Mouse (Mus musculus): ENCODE measurements around the gene Fto. TPM values are rescaled to one million over a fixed set of nuclear protein-coding genes. Genes with fewer than 3 reads are reported as not detected.

The Fto gene
- polyA plus RNA-seq, 1 experiment from 2014 or later: 28.6 TPM

DNA sequence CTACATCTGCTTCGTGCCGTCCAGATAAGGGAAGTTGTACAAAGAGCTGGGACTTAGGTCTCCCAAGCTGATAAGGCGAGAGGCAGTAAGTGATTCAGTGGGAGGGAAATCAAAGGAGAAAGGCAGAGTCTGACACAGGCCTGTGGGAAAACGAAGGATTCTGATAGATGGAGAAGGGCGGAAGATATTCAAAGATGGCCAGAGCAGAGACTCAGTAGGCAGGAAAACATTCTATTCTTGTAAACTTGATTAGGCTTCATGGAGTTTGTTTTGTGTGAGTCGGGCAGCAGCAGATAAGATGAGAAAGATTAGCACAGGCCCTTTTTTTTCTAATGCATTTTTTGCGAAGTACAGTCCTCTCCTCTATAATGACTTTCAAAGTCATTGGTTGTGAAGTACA is 183.6 kb downstream of the Fto start:
- H3K4me1 ChIP-seq: peaks cover 5% of the 10 kb centered on the region; the same call in 1 of the 2 replicates
- ATAC-seq: no peak

DNA sequence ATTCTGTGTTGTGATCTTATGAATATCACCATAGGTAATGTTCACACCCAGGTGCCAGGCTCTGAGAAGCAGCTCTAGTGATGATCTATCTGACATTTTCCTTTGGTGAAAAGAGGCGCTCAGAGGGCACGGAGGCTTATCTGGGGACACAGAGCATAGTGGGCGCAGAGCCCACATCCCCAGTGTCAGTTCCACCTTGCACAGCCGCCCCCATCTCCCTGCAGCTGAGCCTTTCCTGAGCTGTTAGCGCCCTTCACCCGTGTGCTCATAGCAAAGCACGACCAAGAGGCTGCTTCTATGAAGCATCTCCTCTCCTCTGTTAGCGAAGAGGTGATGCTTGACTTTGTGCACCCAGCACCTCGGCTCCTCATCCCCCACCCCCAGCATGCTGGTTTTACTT is 185.3 kb downstream of the Fto start:
- no peaks in the 10 kb centered on the region for H3K36me3 ChIP-seq
- 64% methylated on average over 9 of the region's 9 CpGs for WGBS (ENCODE audit: insufficient replicate concordance)
- no peak overlapping the region for H3K9ac ChIP-seq
- H3K27ac ChIP-seq: no peak overlapping the region
- H3K4me2 ChIP-seq: no peak overlapping the region
- no peaks in the 10 kb centered on the region for H3K27me3 ChIP-seq (replicated peaks)
- H3K4me1 ChIP-seq: peaks cover 5% of the 10 kb centered on the region; the same call in 1 of the 2 replicates
- H3K9me3 ChIP-seq (replicated peaks): no peaks in the 10 kb centered on the region
- ATAC-seq: no peak
- no peak overlapping the region for H3K4me3 ChIP-seq

More for the DNA sequence above, 183.6 kb downstream of the Fto start:
- H3K27ac ChIP-seq: no peak overlapping the region
- WGBS (ENCODE audit: insufficient replicate concordance): 29% methylated on average over 7 of the region's 7 CpGs
- H3K4me2 ChIP-seq: no peak overlapping the region
- H3K36me3 ChIP-seq: no peaks in the 10 kb centered on the region
- no peaks in the 10 kb centered on the region for H3K27me3 ChIP-seq (replicated peaks)
- H3K9ac ChIP-seq: no peak overlapping the region
- H3K9me3 ChIP-seq (replicated peaks): no peaks in the 10 kb centered on the region
- H3K4me3 ChIP-seq: no peak overlapping the region

DNA sequence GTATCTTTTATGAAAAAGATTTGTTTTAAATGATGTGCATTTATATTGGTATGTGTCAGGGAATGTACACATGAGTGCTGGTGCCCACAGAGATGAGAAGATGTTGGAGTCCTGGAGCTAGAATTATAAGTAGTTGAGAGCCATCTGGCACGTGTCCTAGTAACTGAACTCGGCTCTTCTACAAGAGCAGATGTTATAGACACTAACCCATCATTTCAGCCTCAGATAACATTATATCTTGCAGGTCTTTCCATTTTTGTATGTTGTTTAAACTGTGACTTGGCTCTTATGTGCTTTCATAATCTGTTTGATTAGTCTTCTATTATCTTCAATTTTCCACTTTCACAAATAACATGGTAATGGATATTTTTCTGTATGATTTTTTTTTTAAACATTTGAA is 186.0 kb downstream of the Fto start:
- WGBS (ENCODE audit: insufficient replicate concordance): 69% methylated on average over 2 of the region's 2 CpGs

DNA sequence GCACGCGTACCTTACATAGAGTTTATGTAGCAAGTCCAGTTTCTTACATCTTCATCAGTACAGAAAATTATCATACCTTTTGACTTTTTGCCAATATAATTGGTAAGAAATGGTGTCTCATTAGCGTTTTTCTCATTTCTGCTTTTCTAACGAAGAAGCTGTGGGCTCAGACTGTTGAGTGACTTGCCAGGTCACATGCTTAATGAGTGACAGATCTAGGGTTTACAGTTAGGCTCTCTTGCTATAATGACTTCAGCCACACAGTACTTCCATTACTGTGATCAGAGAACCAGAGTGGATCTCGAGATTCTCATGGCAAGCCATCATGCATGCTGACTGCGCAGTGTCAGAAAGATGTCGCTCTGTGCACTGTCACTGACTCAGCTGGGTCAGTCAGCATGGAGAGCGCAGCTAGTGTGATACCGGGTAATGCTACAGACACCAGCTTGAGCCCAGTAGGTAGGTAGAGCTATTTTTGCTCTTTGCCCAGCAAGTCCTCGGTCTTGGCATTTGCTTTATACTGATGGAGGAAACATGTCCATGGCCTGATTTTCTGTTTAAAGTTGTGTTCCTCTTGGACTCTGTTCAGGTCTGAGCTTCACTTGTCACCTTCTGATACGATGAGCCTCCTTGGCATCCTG is 188.8 kb downstream of the Fto start:
- ATAC-seq: no peak

More for the DNA sequence above, 186.0 kb downstream of the Fto start:
- Histone ChIP-seq H3K36me3 (no peaks in the 10 kb centered on the region), H3K27me3 (replicated peaks) (no peaks in the 10 kb centered on the region), H3K9me3 (replicated peaks) (no peaks in the 10 kb centered on the region), H3K4me2 (no peak overlapping the region), H3K4me3 (no peak overlapping the region), H3K4me1 (peaks cover 5% of the 10 kb centered on the region; the same call in 1 of the 2 replicates), H3K27ac (no peak overlapping the region), H3K9ac (no peak overlapping the region)
- no peak for ATAC-seq

DNA sequence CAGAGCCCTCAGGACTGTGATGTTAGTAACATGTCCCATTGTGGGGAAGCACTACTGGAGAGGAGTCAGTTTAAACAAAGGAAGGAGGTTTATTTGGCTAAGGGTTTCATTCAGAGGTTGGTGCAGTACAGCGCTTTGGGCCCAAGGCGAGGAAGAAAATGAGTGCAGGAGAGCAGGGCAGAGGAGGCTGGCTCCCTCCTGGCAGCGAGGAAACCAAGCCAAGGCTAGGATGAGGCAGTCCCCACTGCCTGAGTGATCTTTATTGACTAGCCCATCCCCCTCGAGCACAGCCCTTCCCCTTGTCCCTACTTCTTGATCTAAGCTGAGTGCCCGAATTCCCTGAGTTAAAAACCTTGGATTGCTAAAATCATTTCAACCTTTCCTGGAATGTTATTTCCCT is 189.5 kb downstream of the Fto start:
- Histone ChIP-seq H3K9me3 (replicated peaks) (no peaks in the 10 kb centered on the region), H3K9ac (no peak overlapping the region), H3K27ac (no peak overlapping the region), H3K4me1 (peaks cover 22% of the 10 kb centered on the region), H3K4me3 (no peak overlapping the region), H3K4me2 (no peak overlapping the region), H3K36me3 (no peaks in the 10 kb centered on the region), H3K27me3 (replicated peaks) (no peaks in the 10 kb centered on the region)
- no peak for ATAC-seq
- 70% methylated on average over 5 of the region's 5 CpGs for WGBS (ENCODE audit: insufficient replicate concordance)

More for the DNA sequence above, 188.8 kb downstream of the Fto start:
- no peak overlapping the region for H3K4me2 ChIP-seq
- no peaks in the 10 kb centered on the region for H3K27me3 ChIP-seq (replicated peaks)
- H3K36me3 ChIP-seq: no peaks in the 10 kb centered on the region
- no peak overlapping the region for H3K27ac ChIP-seq
- H3K9me3 ChIP-seq (replicated peaks): no peaks in the 10 kb centered on the region
- H3K4me1 ChIP-seq: peaks cover 17% of the 10 kb centered on the region
- 80% methylated on average over 11 of the region's 11 CpGs for whole genome bisulfite sequencing (ENCODE audit: insufficient replicate concordance)
- H3K9ac ChIP-seq: no peak overlapping the region
- H3K4me3 ChIP-seq: no peak overlapping the region

DNA sequence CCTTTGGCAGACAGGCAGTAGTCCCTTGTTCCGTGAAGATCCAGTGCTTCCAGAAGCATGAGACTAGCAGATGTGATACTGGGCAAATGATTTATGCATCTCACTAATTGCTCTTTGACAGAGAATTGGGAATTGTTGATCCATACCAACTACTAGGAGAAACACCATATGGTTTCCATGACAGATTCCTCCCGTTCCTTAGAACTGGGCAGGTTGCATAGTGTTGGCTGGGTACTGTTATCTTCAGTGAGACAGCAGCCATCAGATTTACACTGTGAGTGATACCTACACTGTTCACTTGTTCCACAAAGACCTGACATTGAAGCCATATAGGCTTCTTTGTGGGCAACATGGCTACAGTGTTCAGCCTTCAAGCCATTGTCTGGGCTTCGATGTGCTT is 191.0 kb downstream of the Fto start:
- H3K4me1 ChIP-seq: peaks cover 29% of the 10 kb centered on the region
- WGBS (ENCODE audit: insufficient replicate concordance): 78% methylated on average over 3 of the region's 3 CpGs

DNA sequence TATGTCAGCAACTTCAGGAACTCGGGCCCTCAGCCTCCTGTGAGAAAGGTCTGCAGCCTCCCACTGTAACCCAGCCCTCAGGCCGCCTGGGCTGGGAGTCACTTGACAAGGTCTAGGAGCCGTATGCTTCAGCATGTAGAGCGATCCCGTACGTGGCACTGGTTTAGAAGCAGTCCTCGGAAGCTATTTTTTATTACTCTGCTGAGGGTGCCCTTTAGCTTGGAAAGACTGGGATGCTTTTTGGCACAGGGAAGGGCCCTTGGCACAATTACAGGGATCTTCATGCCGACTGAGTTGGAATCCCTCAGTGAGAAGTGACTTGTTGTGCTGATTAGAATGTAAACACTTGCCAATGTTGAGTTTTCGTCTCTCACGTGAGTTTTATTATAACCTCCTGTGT is 191.6 kb downstream of the Fto start:
- no peaks in the 10 kb centered on the region for H3K36me3 ChIP-seq
- no peaks in the 10 kb centered on the region for H3K9me3 ChIP-seq (replicated peaks)
- no peak for ATAC-seq
- WGBS (ENCODE audit: insufficient replicate concordance): 76% methylated on average over 10 of the region's 10 CpGs
- H3K9ac ChIP-seq: no peak overlapping the region
- no peaks in the 10 kb centered on the region for H3K27me3 ChIP-seq (replicated peaks)
- no peak overlapping the region for H3K4me2 ChIP-seq
- no peak overlapping the region for H3K27ac ChIP-seq
- peaks cover 29% of the 10 kb centered on the region for H3K4me1 ChIP-seq
- H3K4me3 ChIP-seq: no peak overlapping the region

More for the DNA sequence above, 191.0 kb downstream of the Fto start:
- no peaks in the 10 kb centered on the region for H3K27me3 ChIP-seq (replicated peaks)
- no peaks in the 10 kb centered on the region for H3K9me3 ChIP-seq (replicated peaks)
- H3K9ac ChIP-seq: no peak overlapping the region
- H3K4me3 ChIP-seq: no peak overlapping the region
- no peak overlapping the region for H3K4me2 ChIP-seq
- no peak for ATAC-seq
- H3K27ac ChIP-seq: no peak overlapping the region
- H3K36me3 ChIP-seq: no peaks in the 10 kb centered on the region

DNA sequence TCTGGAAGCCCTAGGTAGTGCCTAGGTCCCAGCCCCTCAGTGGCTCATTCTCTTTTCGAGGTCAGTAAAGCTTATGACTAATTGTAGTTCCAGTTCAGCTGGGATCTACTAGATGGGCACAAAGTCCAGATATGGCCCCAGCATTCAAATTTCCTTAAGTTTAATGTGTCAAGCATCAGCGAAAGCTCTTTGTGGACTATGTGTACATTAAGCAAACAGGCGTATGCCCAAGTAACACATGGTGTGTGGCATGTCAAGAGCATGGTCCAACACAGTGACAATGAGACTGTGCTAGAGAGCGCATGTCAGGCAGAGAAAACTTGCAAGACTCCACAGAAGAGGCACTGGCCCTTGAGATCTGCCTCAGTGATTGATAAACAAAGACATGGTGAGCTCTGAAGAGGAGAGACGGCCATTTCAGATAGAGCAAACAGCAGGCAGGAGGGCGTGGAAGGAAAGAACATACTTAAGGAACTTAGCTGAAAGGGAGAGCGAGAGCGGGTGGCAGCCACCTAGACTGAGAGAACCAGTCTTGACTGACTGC is 192.2 kb downstream of the Fto start:
- H3K27ac ChIP-seq: no peak overlapping the region
- WGBS (ENCODE audit: insufficient replicate concordance): 70% methylated on average over 8 of the region's 8 CpGs
- ATAC-seq: no peak

DNA sequence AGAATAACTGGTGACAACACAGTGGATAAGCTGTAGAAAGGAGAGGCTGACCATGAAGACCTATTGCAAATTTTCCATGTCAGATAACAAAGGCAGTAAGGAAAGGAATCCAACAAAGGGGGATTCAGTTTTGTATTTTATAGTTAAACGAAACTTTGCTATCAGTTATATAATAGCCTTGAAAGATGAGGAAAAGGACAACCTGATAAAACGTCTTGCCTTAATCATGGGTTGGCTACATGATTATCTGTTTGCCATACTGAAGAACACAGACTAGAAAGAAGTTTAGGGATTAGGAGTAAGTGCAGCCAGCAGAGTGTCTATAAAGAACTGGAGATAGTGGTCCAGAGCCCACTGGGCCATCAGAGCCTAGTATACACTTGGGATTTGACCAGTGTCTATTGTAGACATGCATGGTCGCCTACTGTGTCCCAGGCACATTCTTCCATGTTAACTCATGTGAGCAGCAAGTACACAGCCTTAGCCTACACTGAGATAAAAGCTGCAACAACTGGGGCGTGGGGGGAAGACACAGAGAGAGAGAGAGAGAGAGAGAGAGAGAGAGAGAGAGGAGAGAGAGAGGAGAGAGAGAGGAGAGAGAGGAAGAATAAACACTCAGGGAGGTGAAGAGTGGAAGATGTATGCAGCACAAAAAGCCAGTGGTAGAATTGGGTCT is 192.8 kb downstream of the Fto start:
- ATAC-seq: no peak
- Histone ChIP-seq H3K4me1 (peaks cover 29% of the 10 kb centered on the region), H3K27me3 (replicated peaks) (no peaks in the 10 kb centered on the region), H3K9ac (no peak overlapping the region), H3K4me3 (no peak overlapping the region), H3K9me3 (replicated peaks) (no peaks in the 10 kb centered on the region), H3K36me3 (no peaks in the 10 kb centered on the region), H3K27ac (no peak overlapping the region), H3K4me2 (no peak overlapping the region)
- WGBS (ENCODE audit: insufficient replicate concordance): 48% methylated on average over 4 of the region's 4 CpGs

More for the DNA sequence above, 192.2 kb downstream of the Fto start:
- Histone ChIP-seq H3K27me3 (replicated peaks) (no peaks in the 10 kb centered on the region), H3K4me1 (peaks cover 29% of the 10 kb centered on the region), H3K9ac (no peak overlapping the region), H3K4me3 (no peak overlapping the region), H3K36me3 (no peaks in the 10 kb centered on the region), H3K9me3 (replicated peaks) (no peaks in the 10 kb centered on the region), H3K4me2 (no peak overlapping the region)

DNA sequence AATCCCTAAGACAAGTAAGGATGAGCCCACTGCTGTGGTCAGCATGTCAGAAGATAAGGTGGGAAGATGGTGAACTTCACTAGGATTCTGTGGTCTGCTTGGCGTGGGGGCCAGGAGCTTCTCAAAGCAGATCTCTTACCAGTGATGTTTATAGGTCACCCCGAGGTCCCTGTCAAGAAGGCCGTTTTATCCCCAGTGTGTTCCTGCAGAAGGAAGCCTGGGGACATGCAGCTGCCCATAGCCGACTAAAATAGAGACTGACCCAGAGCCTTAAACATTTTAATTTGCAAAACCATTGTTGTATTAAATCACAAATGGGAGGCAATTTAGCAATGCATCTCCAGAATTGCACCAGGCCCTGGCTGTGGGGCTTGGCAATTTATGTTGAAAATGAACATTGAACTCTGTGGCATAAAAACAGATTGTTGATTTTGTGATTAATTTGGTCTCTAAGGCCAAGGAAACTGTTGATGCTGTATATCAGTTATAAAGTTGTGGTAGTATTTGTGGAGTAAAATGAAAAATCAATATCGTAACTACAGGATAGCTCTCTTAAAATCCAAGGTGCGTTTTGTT is 193.4 kb downstream of the Fto start:
- WGBS (ENCODE audit: insufficient replicate concordance): 57% methylated on average over 6 of the region's 6 CpGs

DNA sequence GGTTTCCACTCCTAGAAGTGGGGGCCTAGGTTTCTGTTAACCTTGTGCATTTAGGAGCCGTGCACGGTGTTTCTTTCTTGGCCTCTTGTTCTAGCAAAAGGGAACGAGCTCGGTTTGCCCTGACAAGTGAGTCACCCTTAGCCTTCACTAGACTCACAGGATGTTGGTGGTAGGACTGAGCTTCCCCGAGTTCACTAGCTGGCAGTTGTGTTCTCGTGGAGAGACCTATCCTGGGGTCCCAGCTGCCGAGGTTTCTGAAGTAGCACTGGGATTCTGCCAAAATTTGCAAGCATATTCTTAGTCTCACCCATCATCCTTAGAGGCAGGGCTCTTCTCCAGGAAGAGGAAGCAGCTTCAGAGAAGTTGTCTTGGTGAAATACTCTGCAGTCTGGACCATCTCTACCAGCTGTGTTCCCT is 194.4 kb downstream of the Fto start:
- no peak overlapping the region for H3K4me2 ChIP-seq
- no peak overlapping the region for H3K4me3 ChIP-seq
- no peak overlapping the region for H3K9ac ChIP-seq
- H3K9me3 ChIP-seq (replicated peaks): no peaks in the 10 kb centered on the region
- WGBS (ENCODE audit: insufficient replicate concordance): 44% methylated on average over 7 of the region's 7 CpGs
- H3K36me3 ChIP-seq: no peaks in the 10 kb centered on the region
- peaks cover 31% of the 10 kb centered on the region for H3K4me1 ChIP-seq
- ATAC-seq: no peak
- no peaks in the 10 kb centered on the region for H3K27me3 ChIP-seq (replicated peaks)
- H3K27ac ChIP-seq: no peak overlapping the region

More for the DNA sequence above, 193.4 kb downstream of the Fto start:
- Histone ChIP-seq H3K9me3 (replicated peaks) (no peaks in the 10 kb centered on the region), H3K9ac (no peak overlapping the region), H3K27me3 (replicated peaks) (no peaks in the 10 kb centered on the region), H3K27ac (no peak overlapping the region), H3K4me1 (peaks cover 29% of the 10 kb centered on the region), H3K4me2 (no peak overlapping the region), H3K36me3 (no peaks in the 10 kb centered on the region), H3K4me3 (no peak overlapping the region)
- ATAC-seq: no peak

DNA sequence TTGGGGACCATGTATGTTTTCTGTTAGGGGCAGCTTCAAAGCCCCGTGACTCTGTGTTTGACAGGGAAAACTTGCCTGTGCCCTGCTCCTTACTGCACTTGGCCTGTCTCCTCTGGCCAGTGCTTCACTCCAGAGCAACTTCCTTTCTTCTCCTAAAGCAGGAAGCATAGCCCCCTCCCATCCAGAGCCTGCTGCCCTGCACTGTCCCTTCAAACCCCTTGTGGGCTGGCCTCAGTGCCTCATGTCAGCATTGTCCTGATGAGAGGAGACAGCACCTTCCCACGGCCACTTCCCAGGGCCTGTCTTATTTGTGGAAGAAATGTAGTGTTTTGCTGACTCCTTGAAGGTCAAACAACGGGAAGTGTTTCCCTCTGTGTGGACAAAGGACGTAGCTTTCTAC is 195.0 kb downstream of the Fto start:
- 48% methylated on average over 4 of the region's 4 CpGs for WGBS (ENCODE audit: insufficient replicate concordance)
- H3K4me3 ChIP-seq: no peak overlapping the region
- H3K27ac ChIP-seq: 0 out of 2 replicates have a peak overlapping the region, but pooled peaks have one; percentile 28
- ATAC-seq: no peak
- H3K9ac ChIP-seq: no peak overlapping the region
- H3K4me1 ChIP-seq: peaks cover 31% of the 10 kb centered on the region
- H3K36me3 ChIP-seq: no peaks in the 10 kb centered on the region
- no peaks in the 10 kb centered on the region for H3K27me3 ChIP-seq (replicated peaks)
- no peaks in the 10 kb centered on the region for H3K9me3 ChIP-seq (replicated peaks)
- H3K4me2 ChIP-seq: no peak overlapping the region
